Mouse (Mus musculus) urinary bladder, postnatal 36 days (tissue): ENCODE measurements around the gene Zfand2b.
A peak's percentile ranks its signal among the peaks of the same experiment; 100 is the strongest.

Experiments used
- DNase-seq, 2 experiments: peaks; one replicate each; pipeline ENCODE4 v3.0.0; 2022; ENCODE audit warnings: low spot score in 2 of 2, mixed read lengths in 1 of 2

Gene Zfand2b

GRCm38 (mm10) chr1:75212542-75212941 is 44.1 kb downstream of the Zfand2b start:
- no peak for DNase-seq

GRCm38 (mm10) chr1:75213096-75213495 is 44.6 kb downstream of the Zfand2b start:
- DNase-seq: no peak

- DNase-seq: no peak
Measured at GRCm38 (mm10) chr1:75214442-75214841, 46.0 kb downstream of the Zfand2b start.

- DNase-seq: peak in 1 of 2 experiments; percentile 56
Measured at GRCm38 (mm10) chr1:75214886-75215285, 46.4 kb downstream of the Zfand2b start.

- DNase-seq: no peak
Measured at GRCm38 (mm10) chr1:75215785-75216184, 47.3 kb downstream of the Zfand2b start.

- DNase-seq: no peak
Measured at GRCm38 (mm10) chr1:75216797-75217585, 48.5 kb downstream of the Zfand2b start.

- no peak for DNase-seq
Measured at GRCm38 (mm10) chr1:75217893-75218226, 49.4 kb downstream of the Zfand2b start.

GRCm38 (mm10) chr1:75218227-75219001 is 50.0 kb downstream of the Zfand2b start:
- peak in 1 of 2 experiments; percentile 37 for DNase-seq

GRCm38 (mm10) chr1:75219078-75219477 is 50.6 kb downstream of the Zfand2b start:
- DNase-seq: peak; percentile 91 to 95

GRCm38 (mm10) chr1:75219531-75219930 is 51.1 kb downstream of the Zfand2b start, which contains the start of gene Tuba4a:
Gene Tuba4a, minus strand, starts transcription at chr1:75219865.
- peak in 1 of 2 experiments; percentile 24 for DNase-seq
